Mouse (Mus musculus) forebrain, embryonic 11.5 days (tissue): ENCODE data around the gene Nelfb. TPM values are rescaled to one million over a fixed set of nuclear protein-coding genes. Genes with fewer than 3 reads are reported as not detected.

Experiments used
- ATAC-seq: fragments of 200-750 bp; cut with Nextera tagmentation; replicated peaks from 2 replicates; pipeline ENCODE4 v1.8.0; 2017; ENCODE audit warnings: moderate TSS enrichment; ENCODE audit not compliant: low FRiP score
- DNase-seq: peaks from one replicate; pipeline ENCODE4 v3.0.0-alpha.2; 2017; ENCODE audit warnings: low spot score
- H3K27ac ChIP-seq: fragments of 300-500 bp; sonication (generic); 2 replicates; pipeline ENCODE4 v1.5.1; 2014; ENCODE audit warnings: low read depth, low read length
- H3K27me3 ChIP-seq: fragments of 300-500 bp; sonication (generic); 2 replicates; pipeline ENCODE4 v1.6.1; 2014; ENCODE audit warnings: mild to moderate bottlenecking, low read length, mixed read lengths; ENCODE audit not compliant: control insufficient read depth, insufficient read depth
- H3K36me3 ChIP-seq: fragments of 300-500 bp; sonication (generic); 2 replicates; pipeline ENCODE4 v1.6.1; 2014; ENCODE audit warnings: mild to moderate bottlenecking, low read length, moderate library complexity, mixed read lengths; ENCODE audit not compliant: control insufficient read depth, insufficient read depth
- H3K4me1 ChIP-seq: fragments of 300-500 bp; sonication (generic); replicated peaks from 2 replicates; pipeline ENCODE4 v1.6.1; 2014; ENCODE audit warnings: low read length, mixed read lengths; ENCODE audit not compliant: control insufficient read depth, insufficient read depth
- H3K4me2 ChIP-seq: fragments of 300-500 bp; sonication (generic); 2 replicates; pipeline ENCODE4 v1.6.1; 2014; ENCODE audit warnings: low read depth, mild to moderate bottlenecking, low read length, moderate library complexity, mixed read lengths; ENCODE audit not compliant: severe bottlenecking
- H3K4me3 ChIP-seq: fragments of 300-500 bp; sonication (generic); 2 replicates; pipeline ENCODE4 v1.5.1; 2014; ENCODE audit warnings: low read depth, low read length
- H3K9ac ChIP-seq: fragments of 300-500 bp; sonication (generic); 2 replicates; pipeline ENCODE4 v1.6.1; 2014; ENCODE audit warnings: low read length
- H3K9me3 ChIP-seq: fragments of 300-500 bp; sonication (generic); 2 replicates; pipeline ENCODE4 v1.6.1; 2016; ENCODE audit warnings: low read length, mixed read lengths; ENCODE audit not compliant: control insufficient read depth
- WGBS: fragments of 180-500 bp; shearing (Covaris S2); extraction: QIAGEN DNeasy Blood & Tissue Kit; methylation state at CpG from one replicate; pipeline ENCODE4 v1.1.7; 2014; 5-methylcytosine and 5-hydroxymethylcytosine counted together
- polyA plus RNA-seq: library from polyadenylated mRNA; unstranded; fragments of >200 nt; fragmentation: Nextera tagmentation; extraction: Ambion mirVana; gene quantifications from 2 replicates; pipeline ENCODE4 v1.2.1, GENCODE M21; 2014

Gene Nelfb
- polyA plus RNA-seq, 1 experiment from 2014 or later: 110 TPM

DNA sequence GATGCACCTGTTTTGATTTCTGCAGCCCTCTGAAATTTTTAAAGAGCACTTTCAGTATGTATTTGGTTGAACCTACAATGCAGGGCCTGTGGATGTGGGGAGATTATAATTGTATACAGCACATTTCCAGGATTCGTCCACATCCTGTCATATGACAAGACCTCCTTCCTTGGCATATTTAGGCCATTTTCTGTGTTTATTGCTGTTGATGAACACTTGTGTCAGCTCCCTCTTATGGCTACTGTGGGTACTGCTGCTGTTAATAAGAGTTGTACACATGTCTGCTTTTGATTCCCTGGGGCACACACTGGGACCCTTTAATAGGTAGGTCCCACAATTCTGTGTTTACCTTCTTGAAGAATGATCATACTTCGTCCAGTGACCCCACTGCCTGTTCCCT lies 53.6 kb downstream of the Nelfb start:
- no peak for ATAC-seq
- Histone ChIP-seq H3K4me1 (no peaks in the 10 kb centered on the region), H3K27ac (no peak overlapping the region), H3K4me2 (no peak overlapping the region), H3K9ac (no peak overlapping the region), H3K36me3 (no peaks in the 10 kb centered on the region), H3K9me3 (no peaks in the 10 kb centered on the region), H3K4me3 (no peak overlapping the region), H3K27me3 (no peaks in the 10 kb centered on the region)
- WGBS: 65% methylated on average over 2 of the region's 2 CpGs
- DNase-seq: no peak

DNA sequence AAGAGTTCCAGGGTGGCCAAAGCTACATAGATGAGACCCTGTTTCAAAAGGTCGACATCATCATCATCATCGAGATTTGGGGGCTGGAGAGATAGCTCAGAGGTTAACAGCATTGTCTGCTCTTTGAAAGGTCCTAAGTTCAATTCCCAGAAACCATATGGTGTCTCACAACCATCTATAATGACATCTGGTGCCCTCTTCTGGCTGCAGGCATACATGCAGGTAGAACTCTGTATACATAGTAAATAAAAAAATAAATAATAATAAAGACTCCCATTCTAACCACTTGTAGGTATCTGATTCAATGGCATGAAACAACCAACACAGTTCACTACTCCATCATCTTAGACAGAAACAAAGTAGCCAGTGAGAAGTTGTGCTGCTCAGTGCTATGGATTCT lies 54.3 kb downstream of the Nelfb start:
- H3K9ac ChIP-seq: no peak overlapping the region
- H3K27me3 ChIP-seq: no peaks in the 10 kb centered on the region
- H3K4me2 ChIP-seq: no peak overlapping the region
- WGBS: 50% methylated on average over 2 of the region's 2 CpGs
- DNase-seq: no peak
- H3K9me3 ChIP-seq: no peaks in the 10 kb centered on the region
- no peak for ATAC-seq
- no peaks in the 10 kb centered on the region for H3K4me1 ChIP-seq
- no peaks in the 10 kb centered on the region for H3K36me3 ChIP-seq
- H3K27ac ChIP-seq: no peak overlapping the region
- H3K4me3 ChIP-seq: no peak overlapping the region

DNA sequence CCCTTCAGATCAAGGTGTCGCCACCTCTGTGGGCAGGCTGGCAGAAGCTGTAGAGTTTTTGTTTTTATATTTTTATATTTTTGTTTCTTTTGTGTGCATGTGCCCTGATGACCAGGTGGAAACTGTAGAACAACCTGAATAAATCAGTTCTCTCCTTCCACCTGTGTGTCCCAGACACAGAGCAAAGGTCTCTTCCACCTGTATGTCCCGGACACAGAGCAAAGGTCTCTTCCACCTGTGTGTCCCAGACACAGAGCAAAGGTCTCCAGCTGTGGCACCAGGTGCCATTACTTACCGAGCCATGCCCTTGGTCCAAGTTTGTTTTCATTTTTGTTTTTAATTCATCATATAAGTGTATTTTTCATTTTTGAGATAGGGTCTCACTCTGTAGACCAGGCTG lies 55.1 kb downstream of the Nelfb start:
- Histone ChIP-seq H3K4me2 (no peak overlapping the region), H3K27ac (no peak overlapping the region), H3K27me3 (no peaks in the 10 kb centered on the region), H3K9ac (no peak overlapping the region), H3K4me1 (no peaks in the 10 kb centered on the region), H3K36me3 (no peaks in the 10 kb centered on the region), H3K9me3 (no peaks in the 10 kb centered on the region), H3K4me3 (no peak overlapping the region)
- 92% methylated on average over 3 of the region's 3 CpGs for WGBS
- ATAC-seq (no peak), DNase-seq (no peak)

DNA sequence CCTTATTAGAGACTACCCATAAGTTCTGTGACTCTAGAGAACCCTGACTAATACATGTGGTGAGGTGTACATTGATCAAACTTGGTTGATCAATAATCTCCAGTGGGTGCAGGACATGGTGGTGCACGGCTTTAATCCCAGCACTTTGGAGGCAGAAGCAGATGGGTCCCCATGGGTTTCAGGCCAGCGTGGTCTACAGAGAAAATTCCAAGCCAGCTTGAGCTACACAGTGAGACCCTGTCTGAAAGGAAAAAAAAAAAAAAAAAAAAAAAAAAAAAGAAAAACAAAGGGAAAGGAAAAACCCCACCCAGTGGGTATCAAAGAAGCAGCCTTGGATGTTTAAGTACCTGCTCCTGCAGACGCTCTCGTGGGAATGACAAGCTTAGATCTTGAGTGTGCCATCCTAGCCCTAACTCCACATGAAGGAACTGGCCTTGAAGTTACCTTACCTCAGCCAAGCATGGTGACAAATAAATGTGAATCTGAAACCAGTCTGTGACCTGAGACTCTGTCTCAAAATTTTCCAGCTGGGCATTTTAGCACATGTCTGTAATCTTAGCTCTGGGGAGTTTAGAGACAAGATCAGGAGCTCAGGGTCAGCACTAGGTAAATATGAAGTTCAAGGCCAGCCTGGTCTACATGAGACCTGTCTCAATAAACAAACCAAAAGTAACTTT lies 59.9 kb downstream of the Nelfb start:
- ATAC-seq (no peak), DNase-seq (no peak)
- no peaks in the 10 kb centered on the region for H3K27me3 ChIP-seq
- H3K9me3 ChIP-seq: no peaks in the 10 kb centered on the region
- no peaks in the 10 kb centered on the region for H3K36me3 ChIP-seq
- no peak overlapping the region for H3K4me3 ChIP-seq
- no peak overlapping the region for H3K4me2 ChIP-seq
- H3K9ac ChIP-seq: no peak overlapping the region
- 73% methylated on average over 4 of the region's 4 CpGs for WGBS
- no peak overlapping the region for H3K27ac ChIP-seq
- H3K4me1 ChIP-seq: no peaks in the 10 kb centered on the region

Other genes starting within 250 kb of the Nelfb start
- 32.4 and 34.6 TPM in 2 replicates for gene Dph7, start 249.1 kb downstream of the Nelfb start, polyA plus RNA-seq
- 130 and 141 TPM in 2 replicates for gene Mrpl41, start 236.4 kb downstream of the Nelfb start, polyA plus RNA-seq
- 3.3 and 4.5 TPM in 2 replicates for gene Pnpla7, start 235.5 kb downstream of the Nelfb start, polyA plus RNA-seq
- 68.0 and 81.2 TPM in 2 replicates for gene Nsmf, start 157.1 kb downstream of the Nelfb start, polyA plus RNA-seq
- not detected in 2 replicates for gene Entpd8, start 131.2 kb downstream of the Nelfb start, polyA plus RNA-seq
- gene Noxa1, start 116.3 kb downstream of the Nelfb start, polyA plus RNA-seq: 0.31 TPM in 1 of 2 replicates, not detected in the other
- gene Nrarp, start 30.7 kb downstream of the Nelfb start, polyA plus RNA-seq: 63.6 and 72.1 TPM in 2 replicates
- 1.3 and 1.5 TPM in 2 replicates for gene Tor4a, start 14.6 kb downstream of the Nelfb start, polyA plus RNA-seq
- not detected in 2 replicates for gene Stpg3, start 3.1 kb upstream of the Nelfb start, polyA plus RNA-seq
- gene Fam166a, start 7.3 kb upstream of the Nelfb start, polyA plus RNA-seq: 0.88 and 1.3 TPM in 2 replicates
- gene Tubb4b, start 13.2 kb upstream of the Nelfb start, polyA plus RNA-seq: 615 and 680 TPM in 2 replicates
- not detected in 2 replicates for gene Slc34a3, start 22.9 kb upstream of the Nelfb start, polyA plus RNA-seq
- not detected in 2 replicates for gene Rnf224, start 25.3 kb upstream of the Nelfb start, polyA plus RNA-seq
- gene Rnf208, start 30.8 kb upstream of the Nelfb start, polyA plus RNA-seq: 33.0 and 37.6 TPM in 2 replicates
- gene Cysrt1, start 31.0 kb upstream of the Nelfb start, polyA plus RNA-seq: not detected in 2 replicates
- 5.1 and 5.8 TPM in 2 replicates for gene AL732309.1, start 35.4 kb upstream of the Nelfb start, polyA plus RNA-seq
- gene Tmem203, start 44.0 kb upstream of the Nelfb start, polyA plus RNA-seq: 13.6 and 15.8 TPM in 2 replicates
- gene Tprn, start 51.1 kb upstream of the Nelfb start, polyA plus RNA-seq: 4.6 and 7.3 TPM in 2 replicates
- gene Ssna1, start 60.9 kb upstream of the Nelfb start, polyA plus RNA-seq: 222 and 238 TPM in 2 replicates
- gene Anapc2, start 61.0 kb upstream of the Nelfb start, polyA plus RNA-seq: 116 and 126 TPM in 2 replicates
- gene Tmem210, start 76.7 kb upstream of the Nelfb start, polyA plus RNA-seq: not detected in 2 replicates
- gene Lrrc26, start 78.4 kb upstream of the Nelfb start, polyA plus RNA-seq: not detected in 2 replicates
- 1.7 and 2.1 TPM in 2 replicates for gene Grin1, start 107.7 kb upstream of the Nelfb start, polyA plus RNA-seq
- gene Man1b1, start 120.8 kb upstream of the Nelfb start, polyA plus RNA-seq: 75.7 and 77.8 TPM in 2 replicates
- 20.1 and 20.5 TPM in 2 replicates for gene Dpp7, start 144.9 kb upstream of the Nelfb start, polyA plus RNA-seq
- gene Uap1l1, start 154.2 kb upstream of the Nelfb start, polyA plus RNA-seq: 3.1 and 5.4 TPM in 2 replicates
- gene Sapcd2, start 160.8 kb upstream of the Nelfb start, polyA plus RNA-seq: 79.0 and 85.0 TPM in 2 replicates
- 0.23 TPM in 1 of 2 replicates, not detected in the other for gene Entpd2, start 184.4 kb upstream of the Nelfb start, polyA plus RNA-seq
- 120 and 128 TPM in 2 replicates for gene Npdc1, start 187.9 kb upstream of the Nelfb start, polyA plus RNA-seq
- not detected in 2 replicates for gene Fut7, start 211.8 kb upstream of the Nelfb start, polyA plus RNA-seq
- 9.9 and 10.2 TPM in 2 replicates for gene Abca2, start 217.2 kb upstream of the Nelfb start, polyA plus RNA-seq
- gene Clic3, start 245.3 kb upstream of the Nelfb start, polyA plus RNA-seq: 0.61 and 0.77 TPM in 2 replicates
- gene Paxx, start 249.6 kb upstream of the Nelfb start, polyA plus RNA-seq: 22.9 and 24.2 TPM in 2 replicates